Mouse (Mus musculus) embryonic facial prominence, embryonic 11.5 days (tissue): Measurements from ENCODE around the gene Tmsb10. TPM values are rescaled to one million over a fixed set of nuclear protein-coding genes. Genes with fewer than 3 reads are reported as not detected.

Source experiments
- ATAC-seq: fragments of 200-750 bp; cut with Nextera tagmentation; replicated peaks from 2 replicates; pipeline ENCODE4 v1.8.0; 2017; ENCODE audit warnings: low read depth; ENCODE audit not compliant: insufficient number of reproducible peaks, low FRiP score, low TSS enrichment
- DNase-seq: peaks from one replicate; pipeline ENCODE4 v3.0.0-alpha.2; 2015; ENCODE audit warnings: low spot score
- H3K27ac ChIP-seq: fragments of 300-500 bp; sonication (generic); replicated peaks from 2 replicates; pipeline ENCODE4 v1.5.1; 2014; ENCODE audit warnings: mild to moderate bottlenecking, low read depth, low read length, control low read depth
- H3K27me3 ChIP-seq: fragments of 300-500 bp; sonication (generic); 2 replicates; pipeline ENCODE4 v1.6.1; 2014; ENCODE audit warnings: mild to moderate bottlenecking, low read length, moderate library complexity, mixed read lengths; ENCODE audit not compliant: control insufficient read depth, insufficient read depth
- H3K36me3 ChIP-seq: fragments of 300-500 bp; sonication (generic); replicated peaks from 2 replicates; pipeline ENCODE4 v1.6.1; 2014; ENCODE audit warnings: low read depth, mild to moderate bottlenecking, low read length, moderate library complexity, mixed read lengths; ENCODE audit not compliant: control insufficient read depth, insufficient read depth
- H3K4me1 ChIP-seq: fragments of 300-500 bp; sonication (generic); 2 replicates; pipeline ENCODE4 v1.6.1; 2014; ENCODE audit warnings: low read length, mixed read lengths; ENCODE audit not compliant: control insufficient read depth, insufficient read depth
- H3K4me2 ChIP-seq: fragments of 300-500 bp; sonication (generic); 2 replicates; pipeline ENCODE4 v1.6.1; 2014; ENCODE audit warnings: low read depth, mild to moderate bottlenecking, control low read depth, low read length, moderate library complexity
- H3K4me3 ChIP-seq: fragments of 300-500 bp; sonication (generic); 2 replicates; pipeline ENCODE4 v1.5.1; 2014; ENCODE audit warnings: low read depth, low read length, control low read depth
- H3K9ac ChIP-seq: fragments of 300-500 bp; sonication (generic); replicated peaks from 2 replicates; pipeline ENCODE4 v1.6.1; 2014; ENCODE audit warnings: mild to moderate bottlenecking, control low read depth, low read length
- H3K9me3 ChIP-seq: fragments of 300-500 bp; sonication (generic); replicated peaks from 2 replicates; pipeline ENCODE4 v1.6.1; 2016; ENCODE audit warnings: mild to moderate bottlenecking, low read length, inconsistent platforms, mixed read lengths; ENCODE audit not compliant: control insufficient read depth
- WGBS: fragments of 180-500 bp; shearing (Covaris S2); extraction: QIAGEN DNeasy Blood & Tissue Kit; methylation state at CpG from one replicate; pipeline ENCODE4 v1.1.7; 2014; 5-methylcytosine and 5-hydroxymethylcytosine counted together
- polyA plus RNA-seq: library from polyadenylated mRNA; unstranded; fragments of >200 nt; fragmentation: Nextera tagmentation; extraction: Ambion mirVana; gene quantifications from 2 replicates; pipeline ENCODE4 v1.2.1, GENCODE M21; 2014

Tmsb10 gene
- polyA plus RNA-seq = 3,323 and 3,355 TPM in 2 replicates

DNA sequence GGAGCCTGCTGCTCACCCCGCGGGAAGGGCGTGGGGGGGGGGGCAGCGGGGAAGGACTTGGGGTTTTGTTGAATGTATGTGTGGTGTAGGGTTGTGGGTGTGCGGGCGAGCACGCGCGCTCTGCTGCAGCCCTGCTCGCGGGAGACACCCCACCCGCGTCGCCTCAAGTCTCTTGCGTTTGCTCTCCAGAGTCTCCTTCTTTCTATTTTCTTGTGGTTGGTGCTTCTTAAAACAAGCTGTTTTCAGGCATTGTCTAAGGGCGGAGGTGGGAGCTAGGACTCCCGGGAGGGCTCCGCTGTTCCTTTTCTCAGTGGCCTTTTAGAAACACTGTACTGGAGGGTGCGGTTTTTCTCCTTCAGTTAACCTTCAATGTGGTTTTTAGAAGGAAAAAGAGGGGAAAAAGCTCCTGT is at the start of gene Tmsb10:
Gene Tmsb10 (minus strand): TSS at position 87 of the 410 bp plus-strand sequence.
- H3K4me2 ChIP-seq = peak within 1 kb of the TSS; percentile 58
- no peaks in the 10 kb centered on the region for H3K36me3 ChIP-seq
- H3K27me3 ChIP-seq = no peaks in the 10 kb centered on the region
- H3K9ac ChIP-seq = peak within 1 kb of the TSS; percentile 98
- H3K9me3 ChIP-seq = no peaks in the 10 kb centered on the region
- no peak; the same call in 1 of the 2 replicates for ATAC-seq
- peak within 1 kb of the TSS; percentile 90 for H3K4me3 ChIP-seq
- H3K27ac ChIP-seq = peak within 1 kb of the TSS; percentile 83
- no peaks in the 10 kb centered on the region; the same call in 1 of the 2 replicates for H3K4me1 ChIP-seq
- peak; percentile 57 for DNase-seq
- 0% methylated on average over 18 of the region's 19 CpGs for WGBS

DNA sequence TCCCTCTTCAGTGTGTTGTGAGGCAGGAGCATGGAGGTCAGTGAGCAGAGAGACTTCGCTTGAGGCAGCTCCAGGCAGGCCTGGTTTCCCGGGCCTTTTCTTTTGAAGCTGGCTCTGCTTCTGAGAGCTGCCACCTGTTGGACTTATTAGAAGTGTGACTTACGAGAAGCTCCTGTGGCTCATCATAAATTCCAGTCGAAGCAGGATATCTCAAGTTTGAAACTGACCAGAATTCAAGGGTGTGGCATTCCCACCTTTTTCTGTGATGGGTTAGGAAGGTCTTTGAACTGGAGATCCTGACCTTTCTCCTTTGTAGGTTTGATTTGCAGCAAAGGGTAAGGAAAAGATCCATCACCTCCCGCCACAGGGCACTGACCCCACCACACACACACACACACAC is 45.1 kb upstream of the Tmsb10 start:
- DNase-seq = no peak
- no peaks in the 10 kb centered on the region for H3K4me1 ChIP-seq
- H3K9me3 ChIP-seq = no peaks in the 10 kb centered on the region
- no peak overlapping the region for H3K4me2 ChIP-seq
- H3K27ac ChIP-seq = no peak overlapping the region
- H3K4me3 ChIP-seq = no peak overlapping the region
- WGBS = 81% methylated on average over 5 of the region's 5 CpGs
- H3K36me3 ChIP-seq = no peaks in the 10 kb centered on the region
- no peaks in the 10 kb centered on the region for H3K27me3 ChIP-seq
- no peak overlapping the region for H3K9ac ChIP-seq
- ATAC-seq = no peak

DNA sequence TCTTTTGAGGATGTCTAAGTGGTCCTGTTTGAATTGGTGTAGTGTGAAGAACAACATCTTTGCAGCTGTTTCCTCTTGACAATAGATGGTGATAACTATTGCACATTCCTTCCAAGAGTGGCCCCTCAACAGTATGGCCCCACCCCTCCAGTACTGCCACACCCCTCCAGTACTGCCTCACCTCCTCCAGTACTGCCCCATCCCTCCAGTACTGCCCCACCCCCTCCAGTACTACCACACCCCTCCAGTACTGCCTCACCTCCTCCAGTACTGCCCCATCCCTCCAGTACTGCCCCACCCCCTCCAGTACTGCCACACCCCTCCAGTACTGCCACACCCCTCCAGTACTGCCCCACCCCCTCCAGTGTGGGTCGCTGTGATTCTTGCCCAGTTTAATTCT is 43.8 kb upstream of the Tmsb10 start:
- Histone ChIP-seq H3K9me3 (no peaks in the 10 kb centered on the region), H3K27me3 (no peaks in the 10 kb centered on the region), H3K4me2 (no peak overlapping the region), H3K27ac (no peak overlapping the region), H3K9ac (no peak overlapping the region), H3K36me3 (no peaks in the 10 kb centered on the region), H3K4me3 (no peak overlapping the region), H3K4me1 (no peaks in the 10 kb centered on the region)
- WGBS = 55% methylated on average over 1 of the region's 1 CpGs
- DNase-seq = no peak
- ATAC-seq = no peak

DNA sequence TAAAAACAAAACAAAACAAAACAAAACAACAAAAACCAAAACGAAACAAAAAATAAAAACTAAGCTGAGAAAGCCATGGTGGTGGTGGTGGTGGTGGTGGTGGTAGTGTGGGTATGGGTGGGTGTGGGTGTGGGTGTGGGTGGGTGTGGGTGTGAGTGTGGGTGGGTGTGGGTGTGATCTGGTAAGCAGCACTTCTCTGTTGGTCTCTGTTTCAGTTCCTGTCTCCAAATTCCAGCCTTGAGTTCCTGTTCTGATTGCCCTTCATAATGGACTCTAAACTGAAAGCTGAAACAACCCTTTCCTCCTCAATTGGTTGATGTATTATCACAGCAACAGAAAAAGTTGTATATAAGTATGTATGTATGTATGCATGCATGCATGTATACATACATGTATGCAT is 40.3 kb upstream of the Tmsb10 start:
- Histone ChIP-seq H3K4me3 (no peak overlapping the region), H3K4me2 (no peak overlapping the region), H3K4me1 (no peaks in the 10 kb centered on the region), H3K36me3 (no peaks in the 10 kb centered on the region), H3K9me3 (no peaks in the 10 kb centered on the region), H3K27me3 (no peaks in the 10 kb centered on the region), H3K9ac (no peak overlapping the region), H3K27ac (no peak overlapping the region)
- 83% methylated on average over 1 of the region's 1 CpGs for WGBS
- DNase-seq (no peak), ATAC-seq (no peak)

DNA sequence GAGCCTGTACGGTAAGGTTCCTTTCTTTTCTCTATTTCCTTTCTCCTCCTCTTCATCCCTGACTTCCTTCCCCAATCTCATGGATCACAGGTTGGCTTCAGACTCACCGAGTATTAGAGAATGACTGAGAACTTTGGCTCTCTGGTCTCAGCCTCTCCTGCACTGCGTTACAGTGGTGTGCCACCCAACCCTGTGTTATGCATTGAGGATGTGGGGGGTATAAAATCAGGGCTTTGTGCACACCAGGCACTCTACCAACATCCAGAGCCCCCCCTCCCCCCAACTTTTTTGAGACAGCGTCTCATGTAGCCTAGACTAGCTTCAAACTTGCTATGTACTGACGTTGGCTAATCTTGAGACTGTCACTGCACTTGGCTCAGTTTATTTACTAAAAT is 35.1 kb upstream of the Tmsb10 start:
- ATAC-seq (no peak), DNase-seq (no peak)
- Histone ChIP-seq H3K4me1 (no peaks in the 10 kb centered on the region), H3K4me3 (no peak overlapping the region), H3K9ac (no peak overlapping the region), H3K27me3 (no peaks in the 10 kb centered on the region), H3K4me2 (no peak overlapping the region), H3K9me3 (no peaks in the 10 kb centered on the region), H3K27ac (no peak overlapping the region), H3K36me3 (no peaks in the 10 kb centered on the region)
- 81% methylated on average over 5 of the region's 5 CpGs for WGBS

DNA sequence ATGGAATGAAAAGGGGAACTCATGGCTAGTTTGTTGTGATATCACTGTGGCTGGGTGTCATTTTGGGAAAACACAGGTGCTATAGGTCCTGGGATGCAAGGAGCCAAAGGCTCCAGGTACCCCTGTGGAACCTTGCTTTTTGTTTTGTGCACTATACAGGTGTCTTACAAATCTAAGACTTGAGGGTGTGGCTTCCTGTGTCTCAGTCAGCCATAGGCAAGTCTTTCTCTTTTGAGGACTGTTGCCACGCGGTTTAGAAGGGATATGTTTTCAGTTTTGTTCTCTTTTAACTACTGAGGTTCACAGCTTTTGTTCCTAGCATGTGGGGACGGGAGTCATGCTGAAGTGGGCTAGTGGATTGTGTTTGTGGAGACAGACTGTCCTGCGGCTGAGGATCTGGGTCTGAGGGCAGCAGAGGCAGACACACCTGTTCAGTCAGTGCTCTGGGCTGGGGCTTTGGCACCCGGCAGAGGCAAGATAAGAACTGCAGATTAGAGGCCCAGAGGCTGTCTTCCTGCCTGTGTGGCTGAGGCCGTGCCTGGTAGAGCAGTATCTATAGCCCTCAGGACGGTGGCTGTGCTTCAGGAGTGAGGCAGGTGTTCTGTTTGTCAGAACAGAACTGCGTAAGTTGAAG is 34.6 kb upstream of the Tmsb10 start:
- DNase-seq (no peak), ATAC-seq (no peak)
- Histone ChIP-seq H3K4me2 (no peak overlapping the region), H3K4me1 (no peaks in the 10 kb centered on the region), H3K4me3 (no peak overlapping the region), H3K27me3 (no peaks in the 10 kb centered on the region), H3K9me3 (no peaks in the 10 kb centered on the region), H3K9ac (no peak overlapping the region), H3K36me3 (no peaks in the 10 kb centered on the region), H3K27ac (no peak overlapping the region)
- 73% methylated on average over 8 of the region's 8 CpGs for WGBS

DNA sequence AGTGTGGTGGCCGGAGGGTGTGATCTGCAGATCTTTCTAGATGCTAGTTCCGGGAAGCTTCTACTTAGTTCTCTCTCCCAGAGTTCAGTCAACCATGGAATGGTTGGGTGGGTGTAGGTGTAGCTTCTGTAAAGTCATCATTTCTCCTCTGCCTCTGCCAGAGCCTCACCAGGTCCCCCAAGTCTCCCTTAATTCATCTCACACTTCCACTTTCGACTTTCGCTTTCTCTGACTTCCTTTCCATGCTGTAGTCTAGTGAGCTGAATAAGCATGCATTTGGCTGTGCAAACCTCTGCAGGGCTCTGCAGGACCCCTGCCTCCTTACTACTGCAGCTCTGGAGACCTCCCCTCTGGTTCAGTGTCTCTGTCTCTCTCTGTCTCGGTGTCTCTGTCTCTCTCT is 31.7 kb upstream of the Tmsb10 start:
- H3K27ac ChIP-seq = no peak overlapping the region
- ATAC-seq = no peak
- no peak overlapping the region for H3K4me3 ChIP-seq
- DNase-seq = no peak
- H3K27me3 ChIP-seq = no peaks in the 10 kb centered on the region
- H3K9ac ChIP-seq = no peak overlapping the region
- no peaks in the 10 kb centered on the region for H3K4me1 ChIP-seq
- H3K9me3 ChIP-seq = no peaks in the 10 kb centered on the region
- no peaks in the 10 kb centered on the region for H3K36me3 ChIP-seq
- H3K4me2 ChIP-seq = no peak overlapping the region
- WGBS = 90% methylated on average over 5 of the region's 5 CpGs

DNA sequence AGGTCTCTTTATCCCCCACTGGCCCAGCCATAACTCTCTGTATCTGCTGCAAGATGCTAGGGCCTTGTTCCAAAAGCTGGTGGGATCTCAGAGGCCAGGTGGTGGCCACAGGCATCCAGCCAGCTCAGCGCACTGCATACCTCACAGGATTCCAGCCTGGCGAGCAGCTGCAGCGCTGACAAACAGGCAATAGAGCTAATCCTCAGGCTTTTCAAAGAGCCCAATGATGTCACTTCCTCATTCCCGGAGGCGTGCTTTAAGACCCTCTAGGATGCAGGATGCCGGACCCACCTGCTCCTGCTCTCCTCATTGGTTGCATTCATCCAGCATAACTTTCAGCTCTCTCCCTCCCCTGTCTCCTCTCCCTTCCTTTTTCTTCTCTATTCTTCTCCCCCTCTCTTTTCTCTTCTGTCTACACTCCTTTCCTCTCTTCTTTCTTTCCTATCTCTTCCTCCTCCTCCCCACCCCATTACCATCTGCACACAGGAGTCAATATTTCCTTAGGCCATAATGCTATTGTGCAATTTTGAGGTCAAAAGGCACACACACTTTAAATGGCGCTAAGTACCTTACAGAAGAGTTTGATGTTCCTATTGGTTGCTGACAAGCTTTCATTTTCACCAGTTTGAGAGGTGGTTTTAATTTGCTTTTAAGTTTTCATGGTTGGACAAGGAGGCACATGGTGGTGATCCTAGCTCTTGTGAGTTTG is 30.6 kb upstream of the Tmsb10 start:
- 0 out of 2 replicates have a peak, but pooled peaks have one; percentile 73 for ATAC-seq
- WGBS = 32% methylated on average over 7 of the region's 7 CpGs
- no peak overlapping the region for H3K9ac ChIP-seq
- H3K4me3 ChIP-seq = no peak overlapping the region
- no peak overlapping the region for H3K4me2 ChIP-seq
- H3K9me3 ChIP-seq = no peaks in the 10 kb centered on the region
- H3K27me3 ChIP-seq = no peaks in the 10 kb centered on the region
- H3K36me3 ChIP-seq = no peaks in the 10 kb centered on the region
- H3K4me1 ChIP-seq = no peaks in the 10 kb centered on the region
- no peak overlapping the region for H3K27ac ChIP-seq
- DNase-seq = peak; percentile 68
